Mouse (Mus musculus) cerebellum, adult 2 months (tissue): ENCODE data around the gene Gas2l3.

ENCODE experiments used
- CTCF ChIP-seq: fragments of 200-500 bp; IDR thresholded peaks from 2 replicates; pipeline ENCODE4 v1.5.1; 2011; ENCODE audit warnings: low read depth, mild to moderate bottlenecking, control low read depth, low read length, moderate library complexity, borderline replicate concordance; ENCODE audit not compliant: insufficient read depth
- POLR2A ChIP-seq: fragments of 200-500 bp; IDR thresholded peaks from 2 replicates; pipeline ENCODE4 v1.6.1; 2011; ENCODE audit warnings: low read length, control low read depth, borderline replicate concordance; ENCODE audit not compliant: insufficient read depth

- TF ChIP-seq POLR2A (no peak), CTCF (no peak)
Observed at GRCm38 (mm10) chr10:89453794-89454193, 10.0 kb upstream of the Gas2l3 start.
